Mouse (Mus musculus): ENCODE results near the gene Dzip1. TPM values are rescaled to one million over a fixed set of nuclear protein-coding genes. Genes with fewer than 3 reads are reported as not detected.

The Dzip1 gene
- polyA plus RNA-seq, 1 experiment from 2014 or later: 53.2 TPM

GRCm38 (mm10) chr14:118890101-118890500 is 35.2 kb downstream of the Dzip1 start:
- Histone ChIP-seq H3K4me1 (replicated peaks) (no peaks in the 10 kb centered on the region), H3K27ac (replicated peaks) (no peak overlapping the region), H3K27me3 (no peaks in the 10 kb centered on the region), H3K36me3 (peaks cover 93% of the 10 kb centered on the region), H3K4me2 (no peak overlapping the region), H3K9me3 (no peaks in the 10 kb centered on the region), H3K9ac (no peak overlapping the region), H3K4me3 (no peak overlapping the region)
- WGBS: 91% methylated on average over 4 of the region's 4 CpGs
- ATAC-seq (ENCODE audit: low read depth): no peak

- ATAC-seq (ENCODE audit: low read depth): no peak
- peaks cover 95% of the 10 kb centered on the region for H3K36me3 ChIP-seq
These were observed 41.1 kb downstream of the Dzip1 start for GRCm38 (mm10) chr14:118884250-118884556.

GRCm38 (mm10) chr14:118883344-118884249 is 41.7 kb downstream of the Dzip1 start:
- no peaks in the 10 kb centered on the region for H3K4me1 ChIP-seq (replicated peaks)
- no peaks in the 10 kb centered on the region for H3K27me3 ChIP-seq
- no peak for ATAC-seq (ENCODE audit: low read depth)
- no peak overlapping the region for H3K9ac ChIP-seq
- WGBS: 78% methylated on average over 18 of the region's 18 CpGs
- no peak overlapping the region for H3K4me2 ChIP-seq
- peaks cover 95% of the 10 kb centered on the region for H3K36me3 ChIP-seq
- no peaks in the 10 kb centered on the region for H3K9me3 ChIP-seq
- no peak overlapping the region for H3K27ac ChIP-seq (replicated peaks)
- H3K4me3 ChIP-seq: no peak overlapping the region

More at GRCm38 (mm10) chr14:118884250-118884556, 41.1 kb downstream of the Dzip1 start:
- no peaks in the 10 kb centered on the region for H3K9me3 ChIP-seq
- H3K27me3 ChIP-seq: no peaks in the 10 kb centered on the region
- H3K27ac ChIP-seq (replicated peaks): no peak overlapping the region
- no peaks in the 10 kb centered on the region for H3K4me1 ChIP-seq (replicated peaks)
- no peak overlapping the region for H3K4me3 ChIP-seq
- no peak overlapping the region for H3K9ac ChIP-seq
- WGBS: 74% methylated on average over 7 of the region's 7 CpGs
- no peak overlapping the region for H3K4me2 ChIP-seq

GRCm38 (mm10) chr14:118880696-118881095 is 44.6 kb downstream of the Dzip1 start:
- Histone ChIP-seq H3K36me3 (peaks cover 93% of the 10 kb centered on the region), H3K4me1 (replicated peaks) (no peaks in the 10 kb centered on the region), H3K4me2 (no peak overlapping the region), H3K9me3 (no peaks in the 10 kb centered on the region), H3K4me3 (no peak overlapping the region), H3K27me3 (no peaks in the 10 kb centered on the region), H3K27ac (replicated peaks) (no peak overlapping the region), H3K9ac (no peak overlapping the region)
- 80% methylated on average over 10 of the region's 10 CpGs for WGBS
- ATAC-seq (ENCODE audit: low read depth): no peak

DNA sequence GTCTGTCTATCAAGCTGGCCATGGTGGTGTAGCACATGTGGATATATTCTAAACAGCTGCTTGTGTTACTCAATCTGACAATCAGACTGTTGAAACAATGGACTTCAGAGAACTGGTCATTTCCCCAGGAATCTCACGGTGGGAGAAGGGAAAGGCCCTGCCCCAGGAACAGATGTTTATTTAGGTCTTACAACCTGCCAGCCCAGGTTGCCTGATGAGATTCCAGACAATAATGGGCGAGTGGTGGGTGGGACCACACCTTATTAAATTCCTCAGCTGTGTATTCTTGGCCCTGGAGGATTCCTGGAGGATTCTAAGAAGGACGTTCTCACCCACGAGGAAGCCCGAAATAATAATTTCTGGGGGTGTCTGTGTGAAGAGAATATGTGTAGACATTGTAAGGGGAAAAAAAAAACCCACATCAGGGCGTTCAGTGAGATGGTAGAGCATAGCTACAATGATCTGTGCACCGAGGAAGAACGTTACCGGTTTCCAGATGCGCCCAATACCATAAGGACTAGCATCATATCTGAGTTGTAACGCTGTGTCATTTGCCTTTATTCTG is 46.8 kb downstream of the Dzip1 start:
- 88% methylated on average over 11 of the region's 11 CpGs for WGBS
- ATAC-seq (ENCODE audit: low read depth): no peak
- H3K27ac ChIP-seq (replicated peaks): no peak overlapping the region

DNA sequence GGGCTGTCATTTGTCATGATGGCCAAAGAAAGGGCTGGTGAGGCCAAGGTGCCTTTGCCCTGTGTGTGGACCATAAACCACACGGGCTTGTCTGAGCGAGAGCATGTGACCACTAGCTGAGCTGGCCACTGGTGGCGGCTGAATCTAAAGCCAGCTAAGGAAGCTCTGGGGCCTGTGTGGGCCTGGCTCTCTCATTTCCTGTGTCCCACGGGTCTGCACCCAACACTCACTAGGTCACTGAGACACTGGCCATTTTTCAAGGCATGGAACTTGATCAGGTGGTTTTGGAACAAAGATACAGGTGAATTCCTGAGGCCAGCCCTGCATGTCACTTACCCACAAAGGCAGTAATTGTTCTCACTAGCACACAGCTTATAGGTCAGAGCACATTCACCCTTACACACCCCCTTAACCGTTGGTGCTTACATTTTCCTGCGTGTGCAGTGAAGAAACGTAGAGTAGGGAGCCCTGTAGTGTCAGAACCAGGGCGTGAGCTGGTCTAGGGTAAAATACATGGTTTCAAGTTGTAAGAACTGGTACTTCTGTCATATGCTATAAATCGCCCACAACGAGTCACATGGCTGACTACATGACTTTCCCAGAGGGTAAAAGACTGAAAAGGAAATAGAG is 50.4 kb downstream of the Dzip1 start:
- ATAC-seq (ENCODE audit: low read depth): no peak
- Histone ChIP-seq H3K27ac (replicated peaks) (no peak overlapping the region), H3K4me3 (no peak overlapping the region), H3K36me3 (peaks cover 70% of the 10 kb centered on the region), H3K9me3 (no peaks in the 10 kb centered on the region), H3K27me3 (no peaks in the 10 kb centered on the region), H3K4me2 (no peak overlapping the region), H3K9ac (no peak overlapping the region), H3K4me1 (replicated peaks) (no peaks in the 10 kb centered on the region)
- 77% methylated on average over 10 of the region's 10 CpGs for WGBS

More for the DNA sequence above, 46.8 kb downstream of the Dzip1 start:
- Histone ChIP-seq H3K4me1 (replicated peaks) (no peaks in the 10 kb centered on the region), H3K4me2 (no peak overlapping the region), H3K4me3 (no peak overlapping the region), H3K9me3 (no peaks in the 10 kb centered on the region), H3K36me3 (peaks cover 92% of the 10 kb centered on the region), H3K9ac (no peak overlapping the region), H3K27me3 (no peaks in the 10 kb centered on the region)

DNA sequence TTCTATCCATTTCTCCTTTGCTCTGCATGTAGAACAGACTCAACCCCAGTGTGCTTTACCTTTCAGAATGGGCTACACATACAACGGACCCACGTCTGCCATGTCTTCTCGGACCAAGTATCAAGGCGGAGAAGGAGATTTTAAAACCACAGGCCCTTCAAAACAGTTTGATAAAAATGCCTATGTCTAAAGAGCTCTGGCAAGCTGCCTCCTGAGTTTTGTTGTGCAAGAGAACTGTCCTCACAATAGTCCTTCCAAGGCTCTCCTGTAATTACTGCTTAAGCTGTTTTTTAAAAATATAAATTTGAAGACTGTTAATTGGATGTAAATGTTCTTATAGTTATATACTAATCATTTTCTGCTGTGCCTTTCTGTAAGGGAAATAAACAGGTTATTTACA is 51.1 kb downstream of the Dzip1 start:
- WGBS: 96% methylated on average over 4 of the region's 4 CpGs
- Histone ChIP-seq H3K9ac (no peak overlapping the region), H3K27ac (replicated peaks) (no peak overlapping the region), H3K4me1 (replicated peaks) (no peaks in the 10 kb centered on the region), H3K4me3 (no peak overlapping the region), H3K27me3 (no peaks in the 10 kb centered on the region), H3K36me3 (peaks cover 62% of the 10 kb centered on the region), H3K9me3 (no peaks in the 10 kb centered on the region), H3K4me2 (no peak overlapping the region)
- no peak for ATAC-seq (ENCODE audit: low read depth)

DNA sequence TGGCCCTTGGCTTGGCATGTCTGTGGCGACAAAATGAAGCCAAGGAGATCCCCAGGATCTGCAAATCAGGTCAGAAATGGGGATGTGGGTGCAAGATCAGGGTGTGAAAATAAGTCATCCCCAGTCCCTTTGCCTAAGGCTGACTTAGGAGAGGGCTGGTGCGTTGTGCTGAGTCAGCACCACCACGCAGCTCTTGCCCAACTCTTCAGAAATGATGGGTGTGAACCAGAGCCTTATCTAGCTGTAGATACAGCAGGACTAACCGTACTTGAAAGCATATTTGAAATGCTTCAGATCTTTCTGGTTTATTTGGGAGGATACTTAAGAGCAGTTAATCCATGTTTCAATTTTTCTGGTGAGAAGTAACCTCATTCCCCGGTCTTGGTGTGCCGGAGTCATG is 55.5 kb downstream of the Dzip1 start:
- Histone ChIP-seq H3K36me3 (peaks cover 20% of the 10 kb centered on the region), H3K27me3 (no peaks in the 10 kb centered on the region), H3K9ac (no peak overlapping the region), H3K4me3 (no peak overlapping the region), H3K4me1 (replicated peaks) (no peaks in the 10 kb centered on the region), H3K27ac (replicated peaks) (no peak overlapping the region), H3K9me3 (no peaks in the 10 kb centered on the region), H3K4me2 (no peak overlapping the region)
- 94% methylated on average over 6 of the region's 6 CpGs for WGBS
- ATAC-seq (ENCODE audit: low read depth): no peak

GRCm38 (mm10) chr14:118868102-118868724 is 57.0 kb downstream of the Dzip1 start:
- WGBS: 78% methylated on average over 13 of the region's 13 CpGs
- H3K4me3 ChIP-seq: no peak overlapping the region
- no peak overlapping the region for H3K27ac ChIP-seq (replicated peaks)
- no peak; the same call in 1 of the 2 replicates for ATAC-seq (ENCODE audit: low read depth)
- H3K9ac ChIP-seq: no peak overlapping the region
- peaks cover 7% of the 10 kb centered on the region; the same call in 1 of the 2 replicates for H3K36me3 ChIP-seq
- no peaks in the 10 kb centered on the region for H3K4me1 ChIP-seq (replicated peaks)
- no peaks in the 10 kb centered on the region for H3K9me3 ChIP-seq
- H3K4me2 ChIP-seq: no peak overlapping the region
- H3K27me3 ChIP-seq: no peaks in the 10 kb centered on the region

DNA sequence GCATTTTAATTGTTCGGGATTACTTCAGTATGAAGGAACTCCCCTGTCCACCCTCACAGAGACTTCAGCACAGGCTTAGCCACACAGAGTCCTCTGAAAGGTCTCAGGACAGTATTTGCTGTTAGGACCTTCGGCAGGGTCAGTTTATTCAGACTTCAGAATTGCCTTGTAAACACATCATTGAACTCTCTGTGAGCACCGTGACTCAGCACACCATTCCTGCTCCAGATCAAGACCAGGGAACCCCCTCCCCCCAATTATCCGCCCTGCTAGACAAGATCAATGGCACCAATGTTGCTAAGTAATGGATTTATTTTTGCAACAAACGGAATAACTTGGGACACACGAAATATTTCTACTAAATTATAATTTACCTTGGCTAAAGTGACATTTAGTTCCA is 57.9 kb downstream of the Dzip1 start:
- H3K27me3 ChIP-seq: no peaks in the 10 kb centered on the region
- ATAC-seq (ENCODE audit: low read depth): no peak
- WGBS: 62% methylated on average over 6 of the region's 6 CpGs
- no peak overlapping the region for H3K4me3 ChIP-seq
- no peak overlapping the region for H3K27ac ChIP-seq (replicated peaks)
- no peak overlapping the region for H3K4me2 ChIP-seq
- no peaks in the 10 kb centered on the region for H3K9me3 ChIP-seq
- H3K9ac ChIP-seq: no peak overlapping the region
- H3K4me1 ChIP-seq (replicated peaks): no peaks in the 10 kb centered on the region
- peaks cover 7% of the 10 kb centered on the region; the same call in 1 of the 2 replicates for H3K36me3 ChIP-seq

GRCm38 (mm10) chr14:118866014-118866811 is 59.0 kb downstream of the Dzip1 start:
- 88% methylated on average over 10 of the region's 10 CpGs for WGBS
- Histone ChIP-seq H3K27me3 (no peaks in the 10 kb centered on the region), H3K4me2 (no peak overlapping the region), H3K4me3 (no peak overlapping the region), H3K27ac (replicated peaks) (no peak overlapping the region), H3K9me3 (no peaks in the 10 kb centered on the region), H3K9ac (no peak overlapping the region), H3K4me1 (replicated peaks) (no peaks in the 10 kb centered on the region), H3K36me3 (peaks cover 5% of the 10 kb centered on the region; the same call in 1 of the 2 replicates)
- no peak for ATAC-seq (ENCODE audit: low read depth)
